Mouse (Mus musculus): ENCODE results near the gene Pxdc1. TPM values are rescaled to one million over a fixed set of nuclear protein-coding genes. Genes with fewer than 3 reads are reported as not detected.
A peak's percentile ranks its signal among the peaks of the same experiment; 100 is the strongest.

The Pxdc1 gene
- polyA plus RNA-seq, 1 experiment from 2014 or later = 8.7 TPM

DNA sequence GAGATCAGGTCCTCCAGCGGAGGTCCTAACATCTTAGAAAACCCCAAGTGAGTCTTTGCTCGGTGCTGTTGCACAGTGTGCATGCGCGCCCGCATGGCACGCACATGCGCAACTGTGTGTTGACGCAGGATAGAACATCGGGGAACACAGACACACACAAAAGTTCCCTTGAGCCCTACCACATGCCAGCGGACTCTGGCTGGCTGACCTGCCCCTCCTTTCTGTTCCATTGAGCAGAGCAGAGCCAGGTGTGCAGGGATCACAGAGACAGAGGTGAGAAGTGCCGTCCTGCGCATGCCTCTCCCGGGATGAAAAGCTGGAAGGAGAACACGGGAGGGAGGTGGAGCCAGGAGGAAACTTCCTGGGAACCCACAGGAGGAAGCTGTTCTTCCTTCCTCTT is 8.9 kb downstream of the Pxdc1 start:
- Histone ChIP-seq H3K9me3 (ENCODE audit: control insufficient read depth, low read length) (no peaks in the 10 kb centered on the region), H3K27me3 (ENCODE audit: control insufficient read depth, insufficient read depth, low read length) (no peaks in the 10 kb centered on the region), H3K36me3 (ENCODE audit: control insufficient read depth, insufficient read depth, low read length) (no peaks in the 10 kb centered on the region), H3K4me3 (ENCODE audit: low read depth, low read length) (no peak overlapping the region), H3K9ac (replicated peaks; ENCODE audit: low read depth, low read length) (no peak overlapping the region), H3K27ac (ENCODE audit: low read depth, low read length) (no peak overlapping the region), H3K4me1 (ENCODE audit: control insufficient read depth, insufficient read depth, low read length) (no peaks in the 10 kb centered on the region), H3K4me2 (ENCODE audit: low read depth, low read length) (no peak overlapping the region)
- WGBS = 79% methylated on average over 14 of the region's 14 CpGs
- ATAC-seq (ENCODE audit: low read depth) = no peak

- no peak for ATAC-seq (ENCODE audit: low read depth)
Observed at GRCm38 (mm10) chr13:34643926-34644325, 9.4 kb downstream of the Pxdc1 start.

DNA sequence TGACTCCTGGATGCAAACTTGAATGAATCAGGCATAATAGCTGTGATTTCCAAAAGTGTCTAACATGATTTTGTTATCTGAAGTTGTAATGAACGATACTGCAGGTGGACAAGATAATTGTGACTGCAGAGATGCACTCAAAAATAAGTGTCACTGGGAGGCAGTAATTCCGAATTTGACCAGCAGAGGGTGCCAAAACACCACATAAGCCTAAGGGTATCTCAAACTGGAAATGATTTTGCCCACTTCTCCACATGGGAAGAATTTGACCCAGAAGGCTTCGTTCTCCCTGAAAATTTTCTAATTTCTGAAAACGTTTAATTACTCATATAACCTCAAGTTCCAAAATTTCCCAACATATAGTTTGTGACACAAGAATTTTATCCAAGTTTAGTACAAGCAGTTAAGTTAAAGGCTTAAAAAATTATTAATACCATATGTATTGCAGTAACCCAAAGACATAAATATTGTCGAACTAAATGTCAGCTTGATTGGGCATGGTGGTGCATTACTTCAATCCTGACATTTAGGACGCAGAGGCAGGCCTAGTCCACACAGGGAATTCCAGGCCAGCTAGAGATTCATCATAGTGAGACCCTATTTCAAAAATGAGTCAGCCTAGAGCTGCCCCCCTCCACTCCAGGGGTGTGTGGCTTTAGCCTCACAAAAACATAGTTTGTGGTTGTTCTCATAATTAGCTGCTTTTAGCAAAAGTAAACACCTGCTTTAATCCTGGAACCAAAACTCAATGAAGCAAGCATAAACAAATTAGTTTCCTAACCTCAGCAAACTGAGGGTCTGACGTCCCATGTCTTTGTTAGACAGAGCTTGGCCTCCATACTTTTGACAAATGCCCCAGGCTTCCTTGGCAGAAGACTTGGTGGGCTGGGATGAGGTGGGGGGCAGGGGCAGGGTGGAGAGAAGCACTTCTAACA is 10.1 kb downstream of the Pxdc1 start:
- H3K9ac ChIP-seq (replicated peaks; ENCODE audit: low read depth, low read length) = no peak overlapping the region
- H3K4me3 ChIP-seq (ENCODE audit: low read depth, low read length) = no peak overlapping the region
- H3K4me2 ChIP-seq (ENCODE audit: low read depth, low read length) = no peak overlapping the region
- no peaks in the 10 kb centered on the region for H3K27me3 ChIP-seq (ENCODE audit: control insufficient read depth, insufficient read depth, low read length)
- ATAC-seq (ENCODE audit: low read depth) = 0 out of 2 replicates have a peak, but pooled peaks have one; percentile 35
- no peaks in the 10 kb centered on the region for H3K36me3 ChIP-seq (ENCODE audit: control insufficient read depth, insufficient read depth, low read length)
- no peaks in the 10 kb centered on the region for H3K4me1 ChIP-seq (ENCODE audit: control insufficient read depth, insufficient read depth, low read length)
- H3K9me3 ChIP-seq (ENCODE audit: control insufficient read depth, low read length) = no peaks in the 10 kb centered on the region
- WGBS = 28% methylated on average over 7 of the region's 7 CpGs
- H3K27ac ChIP-seq (ENCODE audit: low read depth, low read length) = no peak overlapping the region

More at GRCm38 (mm10) chr13:34643926-34644325, 9.4 kb downstream of the Pxdc1 start:
- Histone ChIP-seq H3K4me3 (ENCODE audit: low read depth, low read length) (no peak overlapping the region), H3K27me3 (ENCODE audit: control insufficient read depth, insufficient read depth, low read length) (no peaks in the 10 kb centered on the region), H3K9me3 (ENCODE audit: control insufficient read depth, low read length) (no peaks in the 10 kb centered on the region), H3K4me1 (ENCODE audit: control insufficient read depth, insufficient read depth, low read length) (no peaks in the 10 kb centered on the region), H3K4me2 (ENCODE audit: low read depth, low read length) (no peak overlapping the region), H3K27ac (ENCODE audit: low read depth, low read length) (no peak overlapping the region), H3K9ac (replicated peaks; ENCODE audit: low read depth, low read length) (no peak overlapping the region), H3K36me3 (ENCODE audit: control insufficient read depth, insufficient read depth, low read length) (no peaks in the 10 kb centered on the region)
- WGBS = 73% methylated on average over 4 of the region's 4 CpGs

DNA sequence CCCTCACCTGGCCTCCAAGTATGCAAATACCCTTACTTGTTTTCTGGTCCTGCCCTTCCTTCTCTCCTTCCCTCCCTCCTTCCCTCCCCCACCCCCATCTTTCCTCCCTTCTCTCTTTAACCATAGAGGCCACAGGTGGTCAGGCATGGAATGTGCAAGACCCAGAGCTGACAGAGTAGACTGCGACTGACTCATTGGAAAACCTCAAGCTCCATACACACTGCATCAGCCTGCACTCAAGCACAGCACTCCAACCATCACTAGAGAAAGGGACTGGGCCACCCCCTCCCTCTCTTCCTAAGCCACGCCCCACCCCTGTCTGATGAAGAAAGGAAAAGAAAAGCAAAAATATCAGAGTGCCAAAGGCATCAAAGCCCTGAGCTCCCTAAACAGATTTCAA is 12.2 kb downstream of the Pxdc1 start:
- no peaks in the 10 kb centered on the region for H3K4me1 ChIP-seq (ENCODE audit: control insufficient read depth, insufficient read depth, low read length)
- WGBS = 64% methylated on average over 2 of the region's 2 CpGs
- no peaks in the 10 kb centered on the region for H3K36me3 ChIP-seq (ENCODE audit: control insufficient read depth, insufficient read depth, low read length)
- no peaks in the 10 kb centered on the region for H3K27me3 ChIP-seq (ENCODE audit: control insufficient read depth, insufficient read depth, low read length)
- H3K4me3 ChIP-seq (ENCODE audit: low read depth, low read length) = no peak overlapping the region
- H3K9ac ChIP-seq (replicated peaks; ENCODE audit: low read depth, low read length) = no peak overlapping the region
- no peak for ATAC-seq (ENCODE audit: low read depth)
- H3K27ac ChIP-seq (ENCODE audit: low read depth, low read length) = no peak overlapping the region
- H3K4me2 ChIP-seq (ENCODE audit: low read depth, low read length) = no peak overlapping the region
- no peaks in the 10 kb centered on the region for H3K9me3 ChIP-seq (ENCODE audit: control insufficient read depth, low read length)

GRCm38 (mm10) chr13:34635978-34636377 is 17.3 kb downstream of the Pxdc1 start:
- Histone ChIP-seq H3K9me3 (ENCODE audit: control insufficient read depth, low read length) (no peaks in the 10 kb centered on the region), H3K27me3 (ENCODE audit: control insufficient read depth, insufficient read depth, low read length) (no peaks in the 10 kb centered on the region), H3K4me1 (ENCODE audit: control insufficient read depth, insufficient read depth, low read length) (no peaks in the 10 kb centered on the region), H3K27ac (ENCODE audit: low read depth, low read length) (no peak overlapping the region), H3K4me2 (ENCODE audit: low read depth, low read length) (no peak overlapping the region), H3K4me3 (ENCODE audit: low read depth, low read length) (no peak overlapping the region), H3K36me3 (ENCODE audit: control insufficient read depth, insufficient read depth, low read length) (no peaks in the 10 kb centered on the region), H3K9ac (replicated peaks; ENCODE audit: low read depth, low read length) (no peak overlapping the region)
- ATAC-seq (ENCODE audit: low read depth) = peak; percentile 87; the same call in 1 of the 2 replicates
- WGBS = 49% methylated on average over 5 of the region's 5 CpGs

DNA sequence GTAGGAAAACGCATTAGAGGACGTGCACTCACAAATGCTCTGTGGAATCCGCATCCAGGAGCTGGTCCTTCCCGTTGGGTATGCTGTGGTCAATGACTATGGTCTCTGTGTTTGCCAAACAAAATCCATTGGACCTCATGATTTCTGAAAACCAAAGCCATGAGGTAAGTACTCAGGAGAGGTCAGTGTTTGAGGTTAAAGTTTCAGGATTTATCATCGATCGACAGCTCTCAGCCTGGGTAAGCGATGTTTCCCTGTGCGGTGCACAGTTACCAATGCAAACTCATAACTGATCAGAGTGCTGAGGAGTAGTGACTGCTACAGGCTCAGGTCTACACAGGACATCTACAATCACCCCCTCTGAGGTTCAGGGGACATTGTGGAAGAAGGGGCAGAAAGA is 23.0 kb downstream of the Pxdc1 start:
- no peaks in the 10 kb centered on the region for H3K9me3 ChIP-seq (ENCODE audit: control insufficient read depth, low read length)
- ATAC-seq (ENCODE audit: low read depth) = no peak
- 94% methylated on average over 8 of the region's 8 CpGs for WGBS

GRCm38 (mm10) chr13:34629741-34630140 is 23.5 kb downstream of the Pxdc1 start:
- no peaks in the 10 kb centered on the region for H3K27me3 ChIP-seq (ENCODE audit: control insufficient read depth, insufficient read depth, low read length)

More for the DNA sequence above, 23.0 kb downstream of the Pxdc1 start:
- Histone ChIP-seq H3K4me2 (ENCODE audit: low read depth, low read length) (no peak overlapping the region), H3K27me3 (ENCODE audit: control insufficient read depth, insufficient read depth, low read length) (no peaks in the 10 kb centered on the region), H3K4me3 (ENCODE audit: low read depth, low read length) (no peak overlapping the region), H3K36me3 (ENCODE audit: control insufficient read depth, insufficient read depth, low read length) (no peaks in the 10 kb centered on the region), H3K27ac (ENCODE audit: low read depth, low read length) (no peak overlapping the region), H3K9ac (replicated peaks; ENCODE audit: low read depth, low read length) (no peak overlapping the region), H3K4me1 (ENCODE audit: control insufficient read depth, insufficient read depth, low read length) (no peaks in the 10 kb centered on the region)

GRCm38 (mm10) chr13:34627446-34627845 is 25.8 kb downstream of the Pxdc1 start:
- ATAC-seq (ENCODE audit: low read depth) = no peak
- H3K4me1 ChIP-seq (ENCODE audit: control insufficient read depth, insufficient read depth, low read length) = no peaks in the 10 kb centered on the region
- no peak overlapping the region for H3K4me3 ChIP-seq (ENCODE audit: low read depth, low read length)
- WGBS = 40% methylated on average over 3 of the region's 3 CpGs
- H3K9me3 ChIP-seq (ENCODE audit: control insufficient read depth, low read length) = no peaks in the 10 kb centered on the region
- H3K9ac ChIP-seq (replicated peaks; ENCODE audit: low read depth, low read length) = no peak overlapping the region
- H3K36me3 ChIP-seq (ENCODE audit: control insufficient read depth, insufficient read depth, low read length) = no peaks in the 10 kb centered on the region
- no peak overlapping the region for H3K4me2 ChIP-seq (ENCODE audit: low read depth, low read length)
- H3K27ac ChIP-seq (ENCODE audit: low read depth, low read length) = no peak overlapping the region
- no peaks in the 10 kb centered on the region for H3K27me3 ChIP-seq (ENCODE audit: control insufficient read depth, insufficient read depth, low read length)

More at GRCm38 (mm10) chr13:34629741-34630140, 23.5 kb downstream of the Pxdc1 start:
- H3K4me1 ChIP-seq (ENCODE audit: control insufficient read depth, insufficient read depth, low read length) = no peaks in the 10 kb centered on the region
- no peak overlapping the region for H3K9ac ChIP-seq (replicated peaks; ENCODE audit: low read depth, low read length)
- H3K27ac ChIP-seq (ENCODE audit: low read depth, low read length) = no peak overlapping the region
- H3K4me2 ChIP-seq (ENCODE audit: low read depth, low read length) = no peak overlapping the region
- no peaks in the 10 kb centered on the region for H3K9me3 ChIP-seq (ENCODE audit: control insufficient read depth, low read length)
- H3K36me3 ChIP-seq (ENCODE audit: control insufficient read depth, insufficient read depth, low read length) = no peaks in the 10 kb centered on the region
- H3K4me3 ChIP-seq (ENCODE audit: low read depth, low read length) = no peak overlapping the region
- WGBS = 94% methylated on average over 5 of the region's 5 CpGs
- no peak for ATAC-seq (ENCODE audit: low read depth)

DNA sequence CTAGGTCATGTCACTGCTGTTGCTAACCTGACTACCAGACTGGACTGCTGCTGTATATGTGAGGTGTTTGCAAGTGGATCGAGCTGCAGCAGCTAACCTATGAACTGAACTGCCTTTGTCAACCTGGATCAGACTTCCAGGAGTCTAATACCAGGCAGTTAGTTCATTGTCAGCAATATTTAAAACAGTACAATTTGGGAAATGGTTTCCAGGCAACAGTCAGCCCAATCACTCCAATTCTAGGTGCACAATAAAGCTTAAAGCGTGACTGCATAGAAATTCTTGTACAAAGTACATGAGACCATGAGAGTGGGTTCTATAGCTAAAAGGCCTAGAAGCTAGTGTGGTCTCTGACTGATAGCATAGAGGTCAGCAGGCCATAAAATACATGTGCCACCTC is 28.9 kb downstream of the Pxdc1 start:
- 79% methylated on average over 2 of the region's 2 CpGs for WGBS
- Histone ChIP-seq H3K27me3 (ENCODE audit: control insufficient read depth, insufficient read depth, low read length) (no peaks in the 10 kb centered on the region), H3K9ac (replicated peaks; ENCODE audit: low read depth, low read length) (no peak overlapping the region), H3K4me2 (ENCODE audit: low read depth, low read length) (no peak overlapping the region), H3K27ac (ENCODE audit: low read depth, low read length) (no peak overlapping the region), H3K4me3 (ENCODE audit: low read depth, low read length) (no peak overlapping the region), H3K36me3 (ENCODE audit: control insufficient read depth, insufficient read depth, low read length) (no peaks in the 10 kb centered on the region), H3K9me3 (ENCODE audit: control insufficient read depth, low read length) (no peaks in the 10 kb centered on the region), H3K4me1 (ENCODE audit: control insufficient read depth, insufficient read depth, low read length) (no peaks in the 10 kb centered on the region)
- ATAC-seq (ENCODE audit: low read depth) = no peak

Measured in neural tube, embryonic 14.5 days (tissue).